Mouse (Mus musculus): ENCODE results near the gene Taf1b. TPM values are rescaled to one million over a fixed set of nuclear protein-coding genes. Genes with fewer than 3 reads are reported as not detected.
"Not testable (repeated sequence)": the region's sequence is repeated elsewhere in the genome, so short reads cannot be mapped to it uniquely, and the experiment has no call there.

Taf1b gene
- 19.7 and 20.2 TPM in 2 replicates for polyA plus RNA-seq (2015; fragmentation: Nextera tagmentation; extraction: Ambion mirVana)

DNA sequence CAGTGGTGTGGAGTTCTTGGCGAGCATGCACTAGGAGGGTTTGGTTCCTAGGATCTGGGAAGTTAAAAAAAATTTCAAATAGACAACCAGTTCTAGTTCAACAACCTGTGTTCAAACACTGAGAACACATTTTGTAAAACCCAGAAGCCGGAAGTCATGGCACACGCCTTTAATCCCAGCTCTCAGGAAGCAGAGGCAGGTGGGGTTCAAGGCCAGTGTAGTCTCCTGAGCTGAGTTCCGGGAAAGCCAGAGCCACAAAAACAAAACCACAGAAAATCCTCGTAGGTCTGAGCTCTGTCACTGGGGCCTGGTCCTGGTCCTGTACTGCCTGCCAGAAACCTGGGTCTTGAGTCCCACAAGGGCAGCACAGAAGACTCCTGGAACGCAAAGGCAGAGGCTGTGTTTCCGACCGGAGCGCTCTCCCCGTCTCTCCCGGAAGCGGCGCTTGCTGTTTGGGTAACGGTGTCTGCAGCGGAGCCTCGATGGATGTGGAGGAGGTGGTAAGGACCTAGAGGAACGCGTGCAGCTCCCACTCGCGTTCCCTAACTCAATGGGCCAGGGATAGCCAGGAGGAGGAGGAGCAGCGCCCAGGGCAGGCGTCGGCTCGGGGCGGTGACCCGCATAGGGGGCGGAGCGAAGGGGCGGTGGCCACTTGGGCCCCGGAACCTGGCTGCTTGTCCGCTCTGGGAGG lies at the start of gene Taf1b:
Gene Taf1b (plus strand): TSS at position 210 of the 691 bp plus-strand sequence.
- no peaks in the 10 kb centered on the region for H3K4me1 ChIP-seq
- 8% methylated on average over 31 of the region's 31 CpGs for WGBS
- H3K9me3 ChIP-seq = no peaks in the 10 kb centered on the region
- peak within 1 kb of the TSS; percentile 40; the same call in 1 of the 2 replicates for H3K9ac ChIP-seq
- H3K4me3 ChIP-seq (replicated peaks) = peak within 1 kb of the TSS; percentile 63
- ATAC-seq (ENCODE audit: insufficient read depth, low FRiP score, low read depth) = peak; percentile 86
- peak within 1 kb of the TSS; percentile 74; the same call in 1 of the 2 replicates for H3K27ac ChIP-seq
- H3K4me2 ChIP-seq = peak within 1 kb of the TSS; percentile 61
- H3K36me3 ChIP-seq = no peaks in the 10 kb centered on the region
- no peaks in the 10 kb centered on the region for H3K27me3 ChIP-seq (replicated peaks)

DNA sequence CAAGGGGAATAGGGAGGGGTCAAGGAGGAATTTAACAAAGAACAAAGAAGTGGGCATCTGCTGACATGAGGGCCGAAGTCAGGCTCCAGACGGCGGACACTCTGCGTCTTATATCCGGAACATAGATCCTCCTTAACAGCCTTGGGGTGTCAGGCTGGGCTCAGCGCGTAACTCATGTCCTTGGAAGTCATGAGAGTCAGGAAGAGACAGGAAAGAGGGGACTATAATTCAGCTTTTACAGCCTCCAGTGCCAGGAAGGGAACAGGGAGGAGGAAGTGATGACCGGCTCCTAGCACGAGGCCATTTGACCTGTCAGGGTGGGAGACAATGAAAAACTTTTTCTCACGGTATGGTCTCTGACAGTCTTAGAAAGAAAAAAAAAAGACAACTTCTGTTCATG lies 37.8 kb upstream of the Taf1b start:
- Histone ChIP-seq H3K4me2 (no peak overlapping the region), H3K9me3 (no peaks in the 10 kb centered on the region), H3K27me3 (replicated peaks) (no peaks in the 10 kb centered on the region), H3K4me1 (no peaks in the 10 kb centered on the region), H3K9ac (no peak overlapping the region), H3K4me3 (replicated peaks) (no peak overlapping the region), H3K27ac (no peak overlapping the region), H3K36me3 (no peaks in the 10 kb centered on the region)
- 86% methylated on average over 10 of the region's 10 CpGs for WGBS
- ATAC-seq (ENCODE audit: insufficient read depth, low FRiP score, low read depth) = no peak

DNA sequence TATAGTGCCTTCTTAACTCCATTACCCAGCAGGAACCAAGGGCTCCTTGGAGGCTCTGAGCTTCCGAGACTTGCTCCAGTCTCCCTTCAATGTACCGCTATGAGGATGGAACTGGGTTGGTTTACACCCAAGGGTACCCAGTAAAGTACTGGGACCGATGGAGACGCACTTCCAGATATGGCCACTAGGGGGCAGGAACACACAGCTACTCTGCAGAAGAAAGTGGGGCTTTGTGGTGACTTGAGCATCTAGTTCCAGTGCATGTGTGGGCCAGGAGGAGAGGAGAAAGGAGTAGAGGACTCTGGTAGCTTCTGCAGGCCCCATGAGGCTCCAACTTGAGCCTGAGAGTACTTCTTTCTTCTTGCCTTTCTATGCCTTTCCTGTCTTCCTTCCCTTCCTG lies 36.0 kb upstream of the Taf1b start:
- H3K27ac ChIP-seq; H3K9ac ChIP-seq; H3K4me2 ChIP-seq; H3K4me3 ChIP-seq (replicated peaks); ATAC-seq (ENCODE audit: insufficient read depth, low FRiP score, low read depth); H3K36me3 ChIP-seq; H3K27me3 ChIP-seq (replicated peaks); H3K9me3 ChIP-seq; H3K4me1 ChIP-seq: not testable (repeated sequence)
- 34% methylated on average over 4 of the region's 4 CpGs for WGBS

DNA sequence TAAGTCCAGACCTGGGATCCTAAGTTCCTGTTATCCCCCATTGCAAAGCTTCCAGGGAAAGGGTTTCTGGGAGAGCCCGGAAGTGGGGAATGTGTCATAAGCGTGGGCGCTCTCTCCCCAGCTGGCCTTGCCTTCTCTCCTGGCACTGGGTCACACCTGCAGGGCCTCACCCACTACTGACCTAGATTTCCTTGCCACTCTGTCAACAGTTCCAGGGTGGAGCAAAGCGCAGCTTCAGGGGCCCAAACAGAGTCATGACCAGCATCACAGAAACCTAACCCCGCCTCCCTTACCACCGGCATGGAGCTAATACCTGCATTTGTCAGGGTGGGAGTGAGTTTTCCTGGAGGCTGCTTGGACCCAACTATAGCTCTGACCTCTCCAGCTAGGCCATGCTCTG lies 34.7 kb upstream of the Taf1b start:
- 62% methylated on average over 6 of the region's 6 CpGs for WGBS
- H3K4me3 ChIP-seq (replicated peaks); H3K36me3 ChIP-seq; H3K9ac ChIP-seq; H3K27me3 ChIP-seq (replicated peaks); H3K4me2 ChIP-seq; H3K9me3 ChIP-seq; H3K27ac ChIP-seq; H3K4me1 ChIP-seq: not testable (repeated sequence)
- peak; percentile 87 for ATAC-seq (ENCODE audit: insufficient read depth, low FRiP score, low read depth)

DNA sequence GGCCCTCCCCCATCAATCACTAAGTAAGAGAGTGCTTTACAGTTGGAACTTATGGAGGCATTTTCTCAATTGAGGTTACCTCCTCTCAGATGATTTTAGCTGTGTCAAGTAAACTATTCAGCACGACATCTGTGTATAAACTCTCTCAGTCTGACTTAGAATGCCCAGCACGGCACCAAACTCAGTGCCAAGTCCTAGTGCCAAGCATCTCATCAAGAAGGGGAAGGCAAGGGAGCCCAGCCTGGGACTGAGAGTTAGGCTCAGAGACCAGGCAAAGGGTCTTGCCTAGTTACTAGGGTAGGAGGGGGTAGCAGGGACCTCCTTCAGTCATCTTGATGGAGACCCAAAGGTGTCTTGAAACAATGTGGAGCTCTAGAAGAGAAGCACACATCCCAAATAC lies 29.2 kb upstream of the Taf1b start:
- Histone ChIP-seq H3K36me3 (no peaks in the 10 kb centered on the region), H3K4me3 (replicated peaks) (no peak overlapping the region), H3K9ac (no peak overlapping the region), H3K27ac (no peak overlapping the region), H3K27me3 (replicated peaks) (no peaks in the 10 kb centered on the region), H3K4me2 (no peak overlapping the region), H3K9me3 (no peaks in the 10 kb centered on the region), H3K4me1 (no peaks in the 10 kb centered on the region)
- no peak for ATAC-seq (ENCODE audit: insufficient read depth, low FRiP score, low read depth)
- WGBS = 68% methylated on average over 2 of the region's 2 CpGs

DNA sequence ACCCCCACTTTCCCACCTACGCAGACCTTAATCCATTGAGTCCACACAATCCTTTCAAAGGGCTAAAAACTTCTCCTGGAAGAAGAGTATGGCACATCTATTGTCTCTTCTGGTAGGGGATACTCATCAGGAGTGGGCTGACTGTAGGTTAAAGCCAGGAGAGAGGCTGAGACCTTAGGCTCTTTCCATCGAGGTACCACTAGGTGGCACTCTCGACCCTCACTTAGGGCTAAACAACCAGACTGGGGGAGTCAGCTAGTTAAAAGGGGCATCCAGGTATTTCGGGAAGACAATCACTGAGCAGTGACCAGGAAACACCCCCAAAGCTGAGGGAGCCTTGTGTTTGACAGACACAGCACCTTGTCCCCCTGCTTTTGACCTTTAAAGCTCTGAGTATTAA lies 27.2 kb upstream of the Taf1b start:
- Histone ChIP-seq H3K27me3 (replicated peaks) (no peaks in the 10 kb centered on the region), H3K4me3 (replicated peaks) (no peak overlapping the region), H3K36me3 (no peaks in the 10 kb centered on the region), H3K27ac (no peak overlapping the region), H3K9me3 (no peaks in the 10 kb centered on the region), H3K9ac (no peak overlapping the region), H3K4me1 (no peaks in the 10 kb centered on the region), H3K4me2 (no peak overlapping the region)
- WGBS = 18% methylated on average over 4 of the region's 4 CpGs
- ATAC-seq (ENCODE audit: insufficient read depth, low FRiP score, low read depth) = no peak

DNA sequence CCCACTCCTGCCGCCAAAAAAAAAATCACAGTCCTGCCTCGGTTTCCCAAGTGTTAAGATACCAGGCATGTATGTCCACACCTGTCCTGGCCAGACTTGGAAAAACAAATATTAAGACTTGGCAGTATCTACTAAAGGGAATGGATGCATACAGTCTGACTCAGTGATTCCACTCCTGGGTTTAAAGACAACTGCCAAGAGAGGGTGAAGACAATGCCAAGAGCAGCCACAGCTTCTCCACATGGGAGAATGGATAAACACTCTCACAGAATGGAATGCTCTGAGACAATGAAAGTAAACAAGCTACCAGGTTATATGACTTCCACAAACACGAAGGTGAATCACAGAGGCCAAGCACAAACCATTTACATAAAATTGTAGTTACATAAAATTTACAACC lies 24.9 kb upstream of the Taf1b start:
- no peaks in the 10 kb centered on the region for H3K36me3 ChIP-seq
- H3K9me3 ChIP-seq = no peaks in the 10 kb centered on the region
- H3K4me1 ChIP-seq = no peaks in the 10 kb centered on the region
- H3K27ac ChIP-seq = no peak overlapping the region
- H3K9ac ChIP-seq = no peak overlapping the region
- no peak overlapping the region for H3K4me3 ChIP-seq (replicated peaks)
- H3K27me3 ChIP-seq (replicated peaks) = no peaks in the 10 kb centered on the region
- H3K4me2 ChIP-seq = no peak overlapping the region
- ATAC-seq (ENCODE audit: insufficient read depth, low FRiP score, low read depth) = no peak
- WGBS = 67% methylated on average over 3 of the region's 3 CpGs

DNA sequence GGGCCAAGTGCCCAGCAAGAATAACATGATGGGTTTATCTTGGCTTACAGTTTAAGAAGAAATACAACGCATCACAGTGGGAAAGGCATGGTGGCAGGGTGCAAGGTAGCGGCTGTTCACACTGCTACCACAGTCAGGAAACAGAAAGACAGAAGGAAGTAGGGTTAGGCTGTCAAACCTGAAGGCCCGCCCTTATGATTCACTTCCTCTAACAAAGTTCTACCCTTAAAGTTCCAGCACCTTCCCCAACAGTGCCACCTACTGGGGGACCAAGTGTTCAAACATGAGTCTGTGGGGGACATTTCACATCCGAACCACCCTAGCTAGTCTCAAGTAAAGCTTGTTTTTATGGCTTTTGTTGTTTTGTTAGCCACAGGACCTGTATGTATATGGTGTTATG lies 13.2 kb upstream of the Taf1b start:
- no peak for ATAC-seq (ENCODE audit: insufficient read depth, low FRiP score, low read depth)
- Histone ChIP-seq H3K9ac (no peak overlapping the region), H3K4me1 (no peaks in the 10 kb centered on the region), H3K4me2 (no peak overlapping the region), H3K4me3 (replicated peaks) (no peak overlapping the region), H3K36me3 (no peaks in the 10 kb centered on the region), H3K27ac (no peak overlapping the region), H3K9me3 (no peaks in the 10 kb centered on the region), H3K27me3 (replicated peaks) (no peaks in the 10 kb centered on the region)
- 89% methylated on average over 4 of the region's 4 CpGs for WGBS

DNA sequence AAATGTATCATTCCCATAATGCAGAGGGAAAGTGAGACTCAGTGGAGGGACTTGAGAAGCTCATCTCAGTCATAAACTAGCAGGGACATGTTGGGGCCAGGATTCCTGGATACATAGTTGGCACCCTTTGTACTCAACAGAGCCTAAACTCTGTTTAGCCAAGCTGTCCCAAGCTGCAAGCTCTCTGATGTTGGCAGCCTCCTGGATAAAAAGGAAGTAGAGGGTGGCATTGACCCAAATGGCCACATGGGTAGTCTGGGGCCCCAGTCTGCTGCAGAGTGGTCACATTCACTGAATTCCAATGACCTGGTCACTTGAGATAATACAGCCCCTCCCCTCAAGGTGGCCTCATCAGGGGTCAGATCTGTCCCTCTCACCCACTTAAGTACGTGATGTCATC lies 11.3 kb upstream of the Taf1b start:
- Histone ChIP-seq H3K4me2 (no peak overlapping the region), H3K4me3 (replicated peaks) (no peak overlapping the region), H3K27ac (no peak overlapping the region), H3K4me1 (no peaks in the 10 kb centered on the region), H3K9ac (no peak overlapping the region), H3K36me3 (no peaks in the 10 kb centered on the region), H3K9me3 (no peaks in the 10 kb centered on the region), H3K27me3 (replicated peaks) (no peaks in the 10 kb centered on the region)
- 80% methylated on average over 1 of the region's 1 CpGs for WGBS
- ATAC-seq (ENCODE audit: insufficient read depth, low FRiP score, low read depth) = no peak

DNA sequence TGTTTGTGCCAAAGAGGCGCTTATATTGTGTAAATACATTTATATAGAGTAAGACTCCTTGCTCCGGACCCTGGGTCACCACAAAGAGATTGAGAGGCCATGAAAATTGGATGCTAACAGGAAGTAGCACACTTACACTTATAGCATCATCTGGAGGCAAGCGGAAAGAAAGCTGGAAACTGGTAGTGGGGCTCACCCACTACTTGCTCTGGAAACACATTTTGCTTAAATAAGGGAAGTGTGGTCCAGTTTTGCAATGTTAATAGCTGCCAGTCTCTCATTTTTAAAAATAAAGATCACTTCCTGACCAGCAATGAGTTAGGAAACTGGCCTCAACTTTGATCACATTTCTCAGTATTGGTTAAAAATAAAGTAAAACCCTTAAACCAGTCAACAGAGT lies 5.7 kb upstream of the Taf1b start:
- not testable (repeated sequence) for H3K4me2 ChIP-seq; H3K4me1 ChIP-seq; H3K27me3 ChIP-seq (replicated peaks); H3K4me3 ChIP-seq (replicated peaks); H3K9me3 ChIP-seq; H3K9ac ChIP-seq; H3K36me3 ChIP-seq; H3K27ac ChIP-seq; ATAC-seq (ENCODE audit: insufficient read depth, low FRiP score, low read depth)
- 68% methylated on average over 3 of the region's 3 CpGs for WGBS

DNA sequence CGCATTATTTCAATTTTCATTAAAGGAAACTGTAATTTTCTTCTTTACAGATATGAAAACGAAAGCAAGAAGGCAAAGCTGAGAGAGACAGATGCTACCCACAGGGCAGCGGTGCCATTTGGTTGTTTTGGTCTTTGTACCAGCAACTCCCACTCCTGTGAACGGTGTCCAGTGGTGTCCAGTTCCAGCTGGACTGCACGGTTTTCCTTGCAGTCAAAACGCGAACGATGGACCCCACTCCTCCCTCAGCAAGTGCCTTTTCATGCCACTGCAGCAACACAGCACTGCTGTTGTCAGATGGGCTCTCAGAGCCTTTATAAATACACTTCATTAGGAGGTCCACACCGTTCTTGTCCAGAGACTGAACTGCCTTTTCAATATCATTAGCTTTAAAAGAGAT lies 5.1 kb upstream of the Taf1b start:
- H3K9ac ChIP-seq = no peak overlapping the region
- no peaks in the 10 kb centered on the region for H3K36me3 ChIP-seq
- H3K4me3 ChIP-seq (replicated peaks) = no peak overlapping the region
- H3K9me3 ChIP-seq = no peaks in the 10 kb centered on the region
- peak overlapping the region; percentile 45 for H3K4me2 ChIP-seq
- no peak overlapping the region for H3K27ac ChIP-seq
- no peak for ATAC-seq (ENCODE audit: insufficient read depth, low FRiP score, low read depth)
- 60% methylated on average over 9 of the region's 9 CpGs for WGBS
- no peaks in the 10 kb centered on the region for H3K27me3 ChIP-seq (replicated peaks)
- H3K4me1 ChIP-seq = no peaks in the 10 kb centered on the region

DNA sequence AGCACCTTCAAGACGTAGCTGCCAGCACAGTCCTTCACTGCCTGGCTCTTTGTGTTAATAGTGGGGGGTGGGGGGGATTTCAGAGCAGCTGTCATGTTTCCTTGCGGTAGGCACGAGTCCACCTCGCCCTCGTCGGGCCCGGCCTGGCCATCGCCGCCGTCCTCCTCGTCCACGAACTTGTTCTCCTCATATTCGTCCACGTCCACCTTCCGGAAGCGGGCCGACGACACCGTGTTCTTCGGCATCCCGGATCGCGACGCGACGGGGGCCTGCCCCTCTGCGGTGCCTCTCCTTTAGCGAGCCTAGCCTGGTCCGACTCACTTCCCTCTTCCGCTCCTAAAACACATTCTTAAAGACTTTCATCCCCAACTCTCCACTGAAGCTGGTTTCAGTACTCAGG lies 4.7 kb upstream of the Taf1b start:
- H3K36me3 ChIP-seq = no peaks in the 10 kb centered on the region
- ATAC-seq (ENCODE audit: insufficient read depth, low FRiP score, low read depth) = no peak
- no peak overlapping the region for H3K9ac ChIP-seq
- no peaks in the 10 kb centered on the region for H3K9me3 ChIP-seq
- no peak overlapping the region for H3K27ac ChIP-seq
- 57% methylated on average over 30 of the region's 30 CpGs for WGBS
- H3K27me3 ChIP-seq (replicated peaks) = no peaks in the 10 kb centered on the region
- no peak overlapping the region; the same call in 1 of the 2 replicates for H3K4me3 ChIP-seq (replicated peaks)
- H3K4me1 ChIP-seq = no peaks in the 10 kb centered on the region
- peak overlapping the region; percentile 45 for H3K4me2 ChIP-seq

DNA sequence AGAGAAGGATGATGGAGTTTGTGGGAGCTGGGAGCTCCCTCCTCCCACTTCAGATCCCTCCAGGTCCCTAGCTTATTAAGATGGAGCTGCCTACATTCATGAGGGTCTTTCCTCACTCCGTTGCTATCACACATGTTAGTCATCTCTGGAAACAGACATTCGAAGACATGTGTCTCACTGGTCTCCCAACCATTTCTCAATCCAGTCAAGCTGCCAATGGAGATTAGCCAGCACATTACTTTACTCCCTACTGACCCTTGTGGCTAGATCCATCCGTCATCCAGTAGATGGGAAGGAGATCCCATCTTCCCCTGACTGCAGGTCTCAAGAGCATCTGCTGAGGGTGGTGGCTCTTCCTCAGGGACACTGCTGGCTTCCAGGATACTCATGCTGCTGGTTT lies 3.4 kb upstream of the Taf1b start:
- not testable (repeated sequence) for H3K36me3 ChIP-seq; H3K9ac ChIP-seq; H3K9me3 ChIP-seq; H3K4me3 ChIP-seq (replicated peaks); H3K4me1 ChIP-seq; H3K27me3 ChIP-seq (replicated peaks); ATAC-seq (ENCODE audit: insufficient read depth, low FRiP score, low read depth); H3K4me2 ChIP-seq; H3K27ac ChIP-seq
- WGBS = 69% methylated on average over 3 of the region's 3 CpGs

Data from stomach, embryonic 15.5 days (tissue).